Mouse (Mus musculus) forelimb bud, embryonic 11.5 days (tissue): ENCODE measurements at regions not wholly inside any gene's neighbourhood (a gene's known extent, or its start where the extent isn't known, plus 50 kb on each side); places are given as distances from the start of the nearest gene placed in this dataset.

Experiments
- DNase-seq: peaks from one replicate; pipeline ENCODE4 v3.0.0-alpha.2; 2012; ENCODE audit warnings: low read depth, low spot score

DNA sequence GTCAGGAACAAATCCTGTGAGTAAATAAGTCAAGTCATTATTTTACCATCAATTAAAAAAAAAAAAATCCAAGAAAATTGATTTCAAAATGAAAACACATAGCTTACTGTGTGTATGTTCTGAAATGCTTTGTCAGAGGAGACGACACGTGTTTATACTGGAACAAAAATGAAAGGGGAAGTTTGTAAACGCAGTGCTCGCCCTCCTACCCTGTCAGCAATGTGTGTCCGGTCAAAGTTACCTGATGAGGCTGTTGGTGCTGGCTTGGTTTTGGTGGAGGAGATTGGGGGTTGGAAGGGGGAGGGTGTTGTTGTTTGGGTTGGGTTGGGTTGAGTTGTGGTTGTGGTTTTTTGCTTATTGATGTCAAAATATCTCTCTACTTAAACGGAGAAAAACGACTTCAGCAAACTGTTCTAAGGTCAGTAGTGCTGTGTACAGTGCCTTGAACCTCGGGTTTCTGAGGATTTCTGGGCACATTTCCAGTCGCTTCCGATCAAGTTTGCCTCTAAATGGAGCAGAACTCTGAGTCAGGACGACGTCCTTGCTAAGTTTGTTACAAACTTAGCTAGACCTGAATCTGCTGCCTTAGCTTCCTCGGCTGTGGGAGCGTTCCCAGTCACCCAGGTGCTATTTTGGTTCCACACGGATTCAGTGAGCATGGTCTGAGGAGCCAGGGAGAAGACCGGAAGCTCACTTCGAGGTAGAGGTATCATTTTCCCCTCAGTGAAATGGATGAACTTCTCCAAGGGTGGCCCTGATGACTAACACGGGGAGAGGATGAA is 111.6 kb upstream of the Frmd6 start:
- no peak for DNase-seq

DNA sequence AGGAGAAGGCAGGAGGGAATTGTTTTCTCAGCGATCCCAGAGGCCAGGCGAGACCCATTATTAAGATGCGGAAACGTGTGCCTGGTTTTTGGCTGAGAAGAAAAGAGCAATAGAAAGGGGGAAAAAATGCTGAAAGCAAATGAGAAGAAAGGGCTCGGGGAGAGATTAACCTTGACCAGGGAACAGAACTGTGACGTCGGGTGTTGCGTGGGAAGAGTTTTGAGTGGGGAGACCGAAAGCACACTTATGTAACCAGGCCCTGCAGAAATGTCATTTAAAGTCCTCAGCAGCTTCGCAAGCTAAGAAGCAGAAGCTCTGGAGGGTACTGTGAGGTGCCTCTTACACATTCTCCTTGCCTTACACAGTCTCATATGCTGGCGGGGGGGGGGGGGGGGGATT is 111.0 kb upstream of the Frmd6 start:
- no peak for DNase-seq

DNA sequence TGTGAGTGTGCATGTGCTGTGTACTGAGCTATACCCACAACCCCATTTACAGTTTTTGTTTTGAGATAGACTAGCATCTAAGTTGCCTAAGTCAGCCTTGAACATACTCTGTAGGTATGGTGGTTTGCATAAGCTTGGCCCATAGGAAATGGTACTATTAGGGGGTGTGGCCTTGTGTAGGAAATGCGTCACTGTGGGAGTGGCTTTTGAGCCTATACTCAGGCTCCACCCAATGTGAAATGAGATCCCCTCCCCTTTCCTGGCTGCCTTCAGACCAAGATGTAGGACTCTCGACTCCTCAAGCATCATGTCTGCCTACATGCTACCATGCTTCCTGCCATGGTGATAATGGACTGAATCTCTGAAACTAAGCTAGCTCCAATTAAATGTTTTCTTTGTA is 109.5 kb upstream of the Frmd6 start:
- DNase-seq, result no peak

DNA sequence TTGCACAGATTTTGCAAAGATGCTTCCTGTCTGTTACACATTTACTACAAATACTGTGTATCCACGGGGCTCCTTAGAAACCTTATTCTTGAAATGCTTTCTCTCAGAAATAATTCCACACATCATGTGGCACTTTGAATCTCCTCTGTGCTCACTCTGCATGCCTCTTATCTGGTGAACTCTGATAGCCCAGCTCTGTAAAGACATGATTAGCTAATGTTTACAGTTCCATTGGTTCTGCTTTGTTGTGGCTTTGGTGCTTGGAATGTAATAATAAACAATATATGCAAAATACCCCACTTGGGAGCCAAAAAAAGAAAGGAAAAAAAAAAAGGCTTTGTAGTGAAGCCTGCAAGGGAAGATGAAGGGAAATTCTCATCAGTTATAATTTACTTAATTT is 106.7 kb upstream of the Frmd6 start:
- DNase-seq, result no peak

DNA sequence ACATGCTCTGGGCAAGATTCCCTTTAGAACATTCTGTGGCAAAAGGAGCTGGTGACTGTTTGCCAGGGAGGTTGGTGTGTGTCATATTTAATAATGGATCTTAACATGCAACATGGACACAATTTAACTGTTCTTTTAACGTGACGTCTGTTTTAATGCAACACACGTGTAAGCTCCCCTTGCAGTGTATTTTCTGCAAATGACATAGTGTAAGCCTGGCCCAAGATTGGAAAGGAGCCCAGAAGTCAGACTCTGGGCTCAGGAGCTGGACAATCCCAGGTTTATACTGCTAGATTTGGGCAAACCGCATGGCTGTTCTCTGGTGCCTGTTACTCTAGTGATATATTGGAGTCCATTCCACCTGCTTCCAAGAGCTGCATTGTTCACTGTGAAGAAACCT is 106.1 kb upstream of the Frmd6 start:
- no peak for DNase-seq

DNA sequence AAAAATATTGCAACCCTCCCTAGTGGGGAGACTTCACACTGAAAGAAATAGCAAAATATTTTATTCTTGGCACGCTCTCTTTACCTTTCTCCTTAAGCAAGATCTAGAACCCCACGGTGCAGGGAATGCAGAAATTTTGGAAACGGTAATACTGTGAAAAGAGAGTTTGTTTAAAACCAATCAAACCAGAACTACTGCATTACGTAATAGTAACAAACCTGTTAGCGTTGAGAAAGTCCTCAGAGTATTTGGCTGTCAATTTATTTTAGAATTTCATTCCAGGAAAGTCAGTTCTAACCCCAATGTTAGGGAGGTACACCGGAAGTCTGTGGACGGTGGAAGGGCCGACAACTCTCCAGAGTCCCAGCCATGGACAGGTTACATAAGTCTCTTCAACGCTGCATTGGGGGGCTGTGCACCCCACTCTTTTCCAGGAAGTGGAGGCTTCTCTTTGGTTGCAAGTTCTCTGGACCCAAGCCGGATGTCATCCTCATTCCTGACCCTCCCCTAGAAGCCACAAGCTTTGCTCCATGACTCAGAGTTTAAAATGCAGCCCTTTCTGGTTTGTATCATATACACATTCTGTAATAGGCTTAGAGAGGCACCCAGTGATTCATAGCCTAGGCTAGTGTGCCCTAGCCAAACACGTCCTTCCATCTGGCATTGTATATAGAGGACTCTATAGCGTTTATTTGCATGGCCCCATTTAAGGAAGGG is 105.0 kb upstream of the Frmd6 start:
- no peak for DNase-seq

DNA sequence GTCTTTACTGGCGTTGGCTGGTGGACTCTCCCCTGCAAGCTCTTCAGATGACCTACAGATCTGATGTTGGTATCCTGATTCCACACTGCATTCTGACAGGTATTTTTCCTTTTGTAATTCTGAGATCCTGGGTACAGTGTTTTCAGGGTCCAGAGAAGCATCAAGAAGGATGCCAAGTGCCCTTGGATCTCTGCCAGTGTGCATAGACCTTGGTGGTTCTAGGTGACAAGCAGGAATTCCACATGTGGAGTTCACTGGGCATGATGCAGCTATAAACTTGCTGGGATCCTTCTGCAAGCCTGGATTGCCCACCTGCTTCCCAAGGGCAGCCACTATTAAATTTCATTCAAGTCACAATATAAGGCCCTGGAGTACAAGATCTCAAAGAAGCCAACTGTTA is 100.0 kb upstream of the Frmd6 start:
- no peak for DNase-seq

DNA sequence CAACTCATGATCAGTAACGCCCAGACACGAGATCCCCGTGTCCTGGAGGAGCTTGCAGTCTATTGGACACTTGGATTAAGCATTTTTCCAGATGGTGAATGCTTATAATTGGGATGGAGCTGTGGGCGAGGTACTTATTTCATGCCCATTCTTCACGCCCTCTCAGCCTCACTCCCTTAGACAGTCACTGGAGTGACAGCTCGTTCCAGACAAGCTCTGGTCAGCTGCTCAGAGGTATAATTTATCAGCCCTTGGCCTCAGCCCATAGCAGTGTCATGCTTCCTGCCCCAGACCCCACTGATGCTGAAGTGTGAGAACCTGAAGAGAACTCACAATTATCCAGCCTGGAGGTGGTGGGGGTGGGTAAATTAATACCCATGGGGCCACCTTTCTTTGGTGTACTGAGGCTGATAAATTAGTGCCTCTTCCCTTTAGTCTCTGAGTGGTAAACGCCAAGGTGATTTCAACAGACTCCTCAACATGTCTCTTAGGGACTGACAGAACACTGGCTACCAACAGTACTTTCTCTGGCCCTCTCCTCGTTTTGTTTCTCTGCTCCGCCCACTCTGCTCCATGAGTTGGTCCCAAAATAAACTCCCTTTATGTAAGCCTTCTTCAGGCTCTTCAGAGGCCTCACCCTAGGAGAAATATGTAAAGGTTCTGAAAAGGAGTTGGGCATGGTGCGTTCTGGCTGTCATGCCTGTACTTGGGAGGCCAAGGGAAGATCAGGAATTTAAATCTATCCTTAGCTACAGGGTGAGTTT is 97.6 kb upstream of the Frmd6 start:
- DNase-seq, result no peak

DNA sequence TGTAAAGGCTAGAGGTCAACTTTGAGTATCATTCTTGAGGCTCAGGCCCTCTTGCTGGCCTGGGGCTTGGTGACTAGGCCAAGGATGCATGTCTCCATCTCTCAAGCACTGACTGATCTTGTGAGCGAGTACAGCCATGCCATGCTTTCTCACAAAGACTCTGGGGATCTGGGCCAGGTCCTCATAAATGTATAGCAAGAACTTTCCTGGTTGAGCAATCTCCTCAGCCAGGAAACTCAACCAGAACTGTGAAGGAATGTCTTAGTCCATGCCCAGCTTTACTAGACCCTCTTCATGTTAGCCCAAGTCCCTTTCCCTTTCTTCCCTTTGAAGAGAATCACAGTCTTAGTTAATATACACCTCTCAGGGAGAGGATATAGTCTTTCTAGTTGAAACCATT is 96.9 kb upstream of the Frmd6 start:
- no peak for DNase-seq

DNA sequence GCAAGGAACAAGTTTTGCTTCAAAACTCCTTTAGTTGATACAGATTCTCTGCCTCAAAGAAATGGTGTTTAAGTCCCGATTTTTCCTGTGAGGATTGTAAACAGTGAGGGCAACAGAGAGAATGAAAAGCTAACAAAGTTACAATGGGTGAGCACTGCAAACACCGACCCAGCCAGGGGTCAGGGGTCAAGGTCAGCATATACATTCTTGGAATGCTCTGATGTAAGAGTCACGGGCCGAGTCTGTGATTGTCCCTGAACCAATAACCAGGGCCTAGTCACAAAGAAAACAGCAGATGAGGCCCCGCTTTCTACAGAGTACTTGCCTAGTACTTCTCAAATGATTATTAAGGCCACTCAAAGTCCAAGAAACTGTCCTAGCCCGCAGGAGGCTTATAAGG is 95.4 kb upstream of the Frmd6 start:
- DNase-seq, result no peak

DNA sequence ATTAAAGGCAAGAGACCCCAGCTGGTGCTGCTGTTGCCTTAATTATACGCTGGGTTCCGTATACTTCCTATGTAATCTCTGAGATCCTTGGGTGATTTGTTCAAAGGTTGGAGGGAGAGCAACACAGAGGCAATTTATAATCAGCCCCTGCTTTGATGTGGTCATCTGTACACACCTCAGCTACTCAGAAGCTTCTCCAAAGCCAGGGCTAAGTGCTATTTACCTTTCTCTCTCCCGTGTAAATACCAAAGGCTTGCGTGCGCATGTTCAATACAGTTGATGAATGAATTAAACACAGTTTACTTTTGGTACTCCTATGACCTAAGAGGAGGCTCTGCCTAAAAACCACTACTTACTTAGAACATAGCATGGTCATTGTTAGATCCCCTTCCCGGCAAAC is 93.8 kb upstream of the Frmd6 start:
- DNase-seq, result no peak

DNA sequence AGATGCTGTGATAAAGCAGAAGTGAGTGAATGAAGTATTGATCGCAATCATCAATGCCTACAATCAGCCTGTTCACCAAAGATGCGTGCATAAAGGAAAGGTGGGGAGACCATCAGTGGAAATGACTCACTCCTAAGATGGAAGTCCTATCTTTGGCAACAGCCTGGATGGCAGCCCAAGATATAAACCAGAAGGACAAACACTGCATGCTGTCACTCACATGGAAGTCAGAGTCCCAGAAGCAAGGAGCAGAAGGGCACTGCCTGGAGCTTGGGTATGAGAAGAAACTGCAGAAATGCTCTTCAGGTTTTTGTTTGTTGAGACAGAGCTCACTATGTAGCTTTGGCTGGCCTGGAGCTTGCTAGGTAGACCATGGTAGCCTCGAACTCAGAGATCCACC is 92.7 kb upstream of the Frmd6 start:
- DNase-seq, result no peak

DNA sequence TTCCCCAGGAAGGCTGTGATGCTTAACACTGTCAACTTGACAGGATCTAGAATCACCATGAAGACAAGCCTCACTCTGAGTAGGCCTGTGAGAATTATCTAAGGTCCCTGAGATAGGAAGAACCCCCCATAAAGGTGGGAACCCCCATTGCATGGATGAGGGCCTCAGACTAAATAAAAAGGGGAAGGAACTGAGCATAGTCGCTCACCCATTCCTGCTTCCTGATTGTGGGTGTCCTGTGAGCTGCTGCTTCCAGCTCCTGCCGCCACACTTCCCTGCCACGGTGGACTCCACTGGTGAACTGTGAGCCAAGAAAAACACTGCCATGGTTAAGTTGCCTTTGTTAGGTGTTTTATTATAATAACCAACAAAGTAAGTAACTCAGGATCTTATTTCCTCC is 86.8 kb upstream of the Frmd6 start:
- no peak for DNase-seq

DNA sequence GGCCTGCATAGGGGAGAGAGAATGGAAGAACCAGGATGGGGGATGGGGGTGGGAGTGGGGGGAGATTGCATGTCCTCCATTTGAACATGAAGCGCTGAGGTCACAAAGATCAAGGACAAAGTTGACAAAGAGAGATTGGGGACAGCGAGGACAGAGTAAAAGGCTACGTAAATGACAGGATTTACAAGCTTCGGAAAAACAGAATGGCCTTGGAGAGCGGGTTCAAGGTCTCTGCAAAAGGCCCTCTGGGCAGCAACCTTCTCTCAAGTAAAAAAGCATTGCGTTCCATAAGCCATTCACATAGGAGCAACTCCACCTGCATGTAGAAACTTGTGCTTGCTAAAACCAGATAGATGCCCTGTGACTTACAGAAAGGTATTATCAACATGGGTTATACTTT is 86.0 kb upstream of the Frmd6 start:
- no peak for DNase-seq

DNA sequence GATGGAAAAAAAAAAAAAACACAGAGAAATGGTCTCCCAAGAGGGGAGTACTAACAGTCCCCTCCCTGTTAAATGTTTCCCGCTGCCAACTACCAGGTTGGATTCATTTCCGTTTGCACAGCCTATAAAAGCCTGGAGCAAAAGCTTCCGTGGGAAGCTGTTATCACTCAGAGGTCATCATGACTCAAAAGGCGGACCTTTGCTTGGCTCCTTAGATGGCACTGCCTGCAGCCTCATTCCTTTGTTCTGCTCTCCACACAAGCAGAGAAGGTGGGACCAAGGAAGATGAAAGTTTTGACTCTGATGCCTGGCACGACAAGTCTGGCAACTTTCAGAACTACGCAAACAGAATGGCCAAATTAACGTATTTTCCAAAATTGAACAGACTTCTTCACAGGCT is 85.5 kb upstream of the Frmd6 start:
- no peak for DNase-seq

DNA sequence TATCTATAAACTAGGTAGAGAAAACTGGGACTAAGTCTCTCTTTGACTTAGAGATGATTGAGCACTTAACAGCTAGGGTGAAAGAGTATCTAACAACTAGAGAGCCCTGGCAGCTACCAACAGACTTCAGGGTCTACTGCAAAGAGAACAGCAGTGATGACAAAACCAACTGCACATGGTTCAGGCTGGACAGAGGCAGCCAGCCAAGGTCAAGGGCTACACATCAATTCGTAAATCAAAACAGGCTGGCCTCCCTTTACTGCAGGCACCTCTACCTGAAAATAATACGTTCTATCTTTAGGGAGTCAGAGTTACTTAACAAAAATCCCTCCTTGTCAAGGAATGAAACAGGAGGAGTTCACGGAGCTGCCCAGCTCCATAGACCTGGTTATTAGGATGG is 82.5 kb upstream of the Frmd6 start:
- DNase-seq, result no peak

DNA sequence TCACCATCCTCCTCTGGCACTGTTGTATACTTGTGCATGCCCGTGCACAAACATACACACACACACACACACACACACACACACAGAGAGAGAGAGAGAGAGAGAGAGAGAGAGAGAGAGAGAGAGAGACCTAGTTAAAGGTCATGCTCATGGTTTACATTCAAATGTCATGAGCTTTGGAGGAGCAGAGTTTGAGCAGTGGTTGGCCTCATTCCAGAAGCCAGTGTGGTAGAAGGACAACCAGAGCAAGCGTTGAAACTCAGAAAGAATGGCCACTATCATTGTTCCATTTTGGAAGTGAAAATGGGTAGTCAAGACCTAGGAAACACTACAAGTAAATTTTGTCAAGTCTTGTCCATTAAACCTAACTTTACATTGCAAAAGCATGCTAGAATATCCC is 79.6 kb upstream of the Frmd6 start:
- no peak for DNase-seq

DNA sequence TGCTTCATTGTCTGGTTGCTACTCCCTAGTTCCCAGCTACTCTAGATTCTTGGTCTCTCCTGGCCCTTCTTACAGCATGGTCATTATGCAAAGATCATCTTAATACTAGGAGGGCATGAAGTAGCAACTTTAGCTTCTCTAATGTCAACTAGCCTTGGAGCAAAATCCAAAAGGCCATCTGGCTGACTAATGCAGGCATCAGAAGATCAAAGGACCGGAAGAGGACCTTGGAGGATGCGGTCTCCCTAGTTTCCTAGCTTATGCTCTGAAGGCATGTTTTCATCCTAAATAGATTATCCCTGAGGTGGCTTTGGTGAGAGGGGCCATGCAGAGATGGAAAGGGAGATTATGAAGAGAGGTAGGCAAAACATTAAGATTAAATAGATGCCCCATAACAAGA is 75.7 kb upstream of the Frmd6 start:
- DNase-seq, result peak; percentile 48

DNA sequence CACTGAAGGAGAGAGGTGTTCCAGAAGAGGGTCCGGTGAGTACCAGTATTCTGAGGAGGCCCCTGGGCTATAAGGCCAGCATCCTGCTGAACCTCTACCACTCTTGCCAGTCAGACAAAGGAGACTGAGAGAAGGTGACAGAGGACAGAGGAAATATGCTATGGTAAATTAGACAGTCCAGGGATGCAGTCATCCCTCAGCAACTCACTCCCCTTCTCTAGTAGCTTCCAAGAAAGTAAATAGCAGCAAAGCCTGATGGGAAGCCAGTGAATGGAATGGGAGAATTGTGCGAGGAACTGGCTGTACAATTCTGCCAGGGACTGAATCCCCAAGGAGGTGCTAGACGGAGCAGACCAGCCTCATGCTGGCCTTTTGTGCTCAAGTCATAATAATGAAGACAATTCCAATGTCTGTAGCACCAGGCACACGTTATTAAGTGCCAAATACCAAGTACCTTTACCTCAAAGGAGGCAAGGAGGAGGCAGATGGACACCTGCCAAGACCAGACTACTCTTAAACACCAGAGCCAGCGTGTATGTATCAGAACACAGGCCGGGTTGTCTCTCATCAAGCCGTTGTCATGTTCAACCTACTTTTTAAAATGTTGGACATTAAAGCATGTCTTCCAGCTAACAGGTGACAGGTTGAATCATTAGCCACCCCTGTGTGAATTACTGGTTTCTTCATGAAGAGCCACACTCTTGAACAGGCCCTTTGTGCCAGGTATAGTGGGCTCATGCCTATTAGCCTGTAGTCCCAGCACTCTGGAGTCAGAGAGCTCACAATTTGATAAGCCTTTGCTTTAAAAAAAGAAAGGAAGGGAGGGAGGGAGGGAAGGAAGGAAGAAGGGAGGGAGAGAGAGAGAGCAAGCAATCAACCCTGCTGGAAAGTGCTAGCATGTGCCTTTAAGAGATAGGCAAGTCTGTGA is 74.4 kb upstream of the Frmd6 start:
- DNase-seq, result no peak

DNA sequence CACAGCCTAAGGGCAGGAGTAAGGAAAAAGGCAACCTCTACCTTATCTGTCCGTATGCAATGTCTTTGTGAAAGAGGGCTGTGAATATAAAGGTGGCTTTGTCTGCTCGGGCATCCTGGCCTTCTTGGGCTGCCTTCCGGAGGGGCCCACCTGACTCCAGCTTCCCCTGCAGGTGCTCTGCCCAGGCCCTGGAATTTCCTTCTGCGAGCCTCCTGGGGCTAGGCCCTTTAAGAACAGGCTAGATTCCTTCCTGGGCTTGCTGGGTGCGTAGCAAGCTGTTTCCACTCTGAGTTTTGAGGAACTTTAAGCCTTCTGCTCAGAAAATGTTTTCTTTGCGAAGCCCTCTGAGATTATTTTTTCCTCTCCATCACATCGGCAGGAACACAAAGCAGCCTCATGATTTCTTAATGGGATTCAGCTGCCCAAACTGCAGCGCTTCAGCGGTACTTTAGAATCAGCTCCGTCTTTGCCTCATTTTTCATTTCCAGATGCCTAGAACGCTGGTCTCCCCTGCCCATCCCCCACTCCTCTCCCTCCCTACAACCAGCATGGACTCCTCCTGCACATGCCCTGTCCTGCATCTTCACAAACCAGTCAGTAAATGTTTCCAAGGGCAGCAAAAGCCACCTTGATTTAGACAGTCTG is 72.9 kb upstream of the Frmd6 start:
- DNase-seq, result peak; percentile 85

DNA sequence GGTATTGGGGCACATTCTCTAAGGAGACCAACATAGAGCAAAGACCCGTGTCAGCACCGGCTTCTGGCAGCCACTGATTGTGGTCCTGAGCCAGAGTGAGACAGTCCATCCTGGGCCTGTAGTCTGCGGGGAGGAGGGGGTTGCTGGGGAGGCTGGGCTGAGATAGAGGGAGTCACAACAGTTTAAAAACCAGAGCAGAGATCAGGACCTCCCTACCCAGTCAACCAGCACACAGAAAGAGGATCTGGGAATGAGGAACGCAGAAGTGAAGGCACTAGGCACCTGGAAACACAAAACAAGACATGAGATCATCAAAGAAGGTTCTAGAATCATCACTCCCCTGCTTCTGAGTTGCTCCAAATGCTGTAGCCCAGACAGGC is 72.4 kb upstream of the Frmd6 start:
- no peak for DNase-seq
